Mouse (Mus musculus): Measurements from ENCODE around the gene Noxo1.
"Not testable (repeated sequence)": the region's sequence is repeated elsewhere in the genome, so short reads cannot be mapped to it uniquely, and the experiment has no call there.

- TF ChIP-seq POLR2A (IDR thresholded peaks at IDR 0.05; ENCODE audit: borderline replicate concordance, extremely low read depth, insufficient read depth, insufficient read length, poor library complexity, severe bottlenecking) = not testable (repeated sequence)
- 0 out of 2 replicates have a peak, but pooled peaks have one; percentile 1 for TF ChIP-seq CTCF (IDR thresholded peaks at IDR 0.05; ENCODE audit: borderline replicate concordance, extremely low read depth, insufficient read depth, insufficient read length)
Observed at GRCm38 (mm10) chr17:24718938-24719337, 22.9 kb downstream of the Noxo1 start.
